Mouse (Mus musculus) embryo, embryonic 9.5 days (tissue): ENCODE measurements around the gene Dmtf1.

ENCODE experiments used
- DNase-seq: peaks from one replicate; pipeline ENCODE4 v3.0.0-alpha.2; 2017; ENCODE audit errors: extremely low spot score

Gene Dmtf1

DNA sequence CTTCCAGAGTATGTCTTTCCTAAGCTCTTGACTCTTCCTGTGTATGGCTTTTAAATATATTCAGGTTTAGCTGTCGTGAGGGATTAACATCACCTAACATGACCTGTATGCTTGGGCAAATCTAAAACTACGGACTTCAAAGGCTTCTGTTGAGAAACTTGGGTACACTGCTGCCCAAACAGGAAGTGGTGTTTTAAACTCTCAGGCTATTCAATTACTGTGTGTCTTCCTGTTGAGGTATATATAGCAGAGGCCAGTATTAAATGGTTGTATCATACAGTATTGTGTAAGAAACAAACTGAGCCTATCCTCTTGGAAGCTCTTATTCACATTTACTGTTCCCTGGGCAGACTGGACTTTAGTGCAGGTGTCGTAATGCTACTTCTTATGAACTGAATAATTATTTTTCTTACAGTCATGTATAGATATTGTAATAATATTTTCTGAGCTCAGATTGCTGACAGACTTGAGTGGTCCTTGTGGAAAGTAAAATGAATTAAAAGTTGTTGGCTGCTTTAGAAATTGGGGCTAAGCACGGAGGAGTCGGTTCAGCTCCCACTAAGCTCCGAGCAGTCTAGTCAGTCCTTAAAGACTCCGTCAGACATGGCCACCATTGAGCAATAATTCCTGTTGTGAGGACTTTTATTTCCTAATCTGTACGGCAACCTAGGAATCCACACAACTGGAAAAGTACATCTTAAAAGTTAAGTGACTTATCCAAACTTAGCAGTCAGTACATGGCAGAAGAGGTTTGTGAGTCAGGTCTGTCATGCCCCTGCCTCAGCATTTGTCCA, 54.1 kb downstream of the Dmtf1 start:
- no peak for DNase-seq

DNA sequence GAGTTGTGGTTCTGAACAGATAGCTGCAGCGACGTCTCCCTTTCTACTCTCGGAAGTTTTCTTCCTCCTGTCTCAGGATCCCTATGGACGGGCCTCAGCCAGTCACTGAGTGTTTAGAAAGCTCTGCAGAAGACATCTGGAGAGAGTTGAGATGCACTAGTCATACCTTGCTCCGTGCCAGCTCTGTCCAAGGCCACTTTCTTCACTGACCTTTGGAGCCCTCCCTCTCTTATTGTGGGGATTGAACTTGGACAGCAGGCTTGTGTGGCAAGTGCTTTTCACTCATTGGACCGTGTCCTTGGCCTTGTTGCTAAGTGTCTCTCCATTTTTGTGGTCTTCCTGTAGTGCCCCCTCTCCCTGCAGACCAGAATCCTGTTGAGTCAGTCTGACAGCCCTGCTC, 54.8 kb downstream of the Dmtf1 start:
- DNase-seq = no peak

DNA sequence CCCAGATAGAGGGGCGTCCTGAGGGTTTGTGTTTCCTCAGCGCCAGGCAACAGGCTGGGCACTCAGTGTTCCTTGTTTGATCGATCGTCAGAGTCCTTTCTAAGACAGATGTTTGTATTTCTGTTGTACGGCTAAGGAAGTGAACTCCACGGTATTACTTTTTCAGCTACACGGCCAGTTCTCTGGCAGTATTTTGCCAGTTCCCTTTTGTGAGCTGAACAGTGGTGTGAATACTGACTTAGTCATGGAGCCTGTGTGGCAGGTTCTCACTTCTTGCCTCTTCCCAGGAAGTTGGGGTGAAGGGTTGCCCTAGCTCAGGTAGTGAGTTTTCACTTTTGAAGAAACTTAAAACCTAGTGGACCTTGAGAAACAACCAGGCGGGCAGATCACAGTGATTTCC, 57.6 kb downstream of the Dmtf1 start:
- DNase-seq = no peak

GRCm38 (mm10) chr5:9102696-9103095, 58.9 kb downstream of the Dmtf1 start:
- DNase-seq = no peak

DNA sequence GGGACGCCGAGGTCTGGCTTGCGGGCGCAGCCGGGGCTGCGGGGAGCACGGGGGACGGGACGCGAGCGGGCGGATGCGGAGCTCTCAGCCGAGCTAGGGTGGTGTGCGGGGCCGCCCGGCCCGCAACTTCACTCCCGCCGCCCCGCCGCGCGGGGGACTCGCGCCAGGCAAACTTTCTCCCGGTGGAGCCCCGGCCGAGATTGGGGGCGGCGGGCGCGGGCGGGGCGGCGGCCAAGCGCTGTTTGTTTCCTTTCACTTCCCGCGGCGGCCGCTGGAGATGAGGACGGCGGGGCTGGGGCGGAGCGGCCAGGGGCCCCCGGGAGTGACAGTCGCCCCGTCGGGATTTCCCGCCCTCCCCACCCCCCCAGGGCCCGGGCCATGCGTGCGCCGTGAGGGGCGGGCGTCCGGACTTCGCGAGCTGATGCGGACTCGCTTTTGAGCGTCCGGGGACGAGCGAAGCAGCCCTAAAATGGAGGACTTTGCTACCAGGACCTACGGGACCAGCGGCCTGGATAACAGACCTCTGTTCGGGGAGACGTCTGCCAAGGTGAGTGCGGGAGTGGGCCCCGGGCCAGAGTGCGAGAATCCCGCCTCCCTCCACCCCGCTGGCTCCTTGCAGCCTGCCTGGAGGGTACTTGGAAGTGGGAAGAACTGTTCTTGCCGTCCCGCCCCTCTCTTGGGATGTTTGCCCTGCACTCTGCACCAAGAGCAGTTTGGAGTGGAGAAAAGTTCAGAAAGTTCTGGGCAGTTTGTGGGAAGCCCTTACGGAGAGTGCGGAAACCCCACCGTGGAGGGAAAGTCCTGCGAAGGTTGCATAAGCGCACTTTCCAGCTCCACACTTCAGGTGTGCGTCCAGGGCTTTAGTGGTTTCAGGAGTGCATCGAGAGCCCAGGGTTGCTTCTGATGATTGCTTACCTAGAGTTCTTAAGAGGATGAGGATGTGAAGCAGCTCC, 60.5 kb downstream of the Dmtf1 start:
- DNase-seq = peak; percentile 66

- DNase-seq = peak; percentile 88
Measured at GRCm38 (mm10) chr5:9100207-9100848, 61.2 kb downstream of the Dmtf1 start, which contains the start of gene Tmem243. Gene Tmem243, plus strand, starts transcription at chr5:9100668.

DNA sequence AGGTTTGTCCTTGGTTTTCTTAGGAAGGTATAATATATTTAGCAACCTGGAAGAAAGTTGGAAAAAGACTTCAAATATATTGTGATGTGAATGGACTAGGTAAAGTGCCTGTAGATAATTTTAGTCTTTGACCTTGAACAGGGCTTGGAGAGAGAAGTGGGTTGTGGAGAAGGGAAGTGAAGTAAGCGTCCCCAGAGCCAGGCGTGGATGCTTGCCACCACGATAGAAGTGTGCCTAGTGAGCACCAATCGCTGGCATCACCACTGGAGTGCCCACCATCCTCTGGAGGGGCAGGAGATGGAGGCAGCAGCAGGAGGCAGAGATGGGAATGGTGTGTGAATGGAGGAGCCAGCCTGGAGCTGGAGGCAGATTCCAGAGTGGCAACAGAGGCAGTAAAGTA, 68.1 kb downstream of the Dmtf1 start:
- no peak for DNase-seq

DNA sequence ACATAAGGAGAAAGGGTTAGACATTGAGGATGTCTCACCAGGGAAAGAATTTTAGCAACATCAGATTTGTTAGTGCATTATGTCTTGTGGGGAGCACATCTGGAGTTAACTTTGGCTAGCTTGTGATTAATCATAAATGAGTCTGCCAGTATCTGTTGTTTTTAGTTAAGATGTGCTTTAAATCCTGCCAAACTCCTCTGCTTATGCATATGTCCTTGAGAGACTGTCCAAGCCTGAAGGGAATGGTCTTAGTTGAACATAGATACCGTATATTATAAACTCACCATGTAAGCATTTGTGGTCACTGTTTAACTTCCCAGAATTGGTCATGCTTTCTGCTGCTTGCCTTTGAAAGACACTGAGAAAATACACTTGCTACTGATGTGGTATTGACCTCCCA, 68.9 kb downstream of the Dmtf1 start:
- no peak for DNase-seq

- no peak for DNase-seq
Measured at GRCm38 (mm10) chr5:9090493-9091106, 71.0 kb downstream of the Dmtf1 start.

DNA sequence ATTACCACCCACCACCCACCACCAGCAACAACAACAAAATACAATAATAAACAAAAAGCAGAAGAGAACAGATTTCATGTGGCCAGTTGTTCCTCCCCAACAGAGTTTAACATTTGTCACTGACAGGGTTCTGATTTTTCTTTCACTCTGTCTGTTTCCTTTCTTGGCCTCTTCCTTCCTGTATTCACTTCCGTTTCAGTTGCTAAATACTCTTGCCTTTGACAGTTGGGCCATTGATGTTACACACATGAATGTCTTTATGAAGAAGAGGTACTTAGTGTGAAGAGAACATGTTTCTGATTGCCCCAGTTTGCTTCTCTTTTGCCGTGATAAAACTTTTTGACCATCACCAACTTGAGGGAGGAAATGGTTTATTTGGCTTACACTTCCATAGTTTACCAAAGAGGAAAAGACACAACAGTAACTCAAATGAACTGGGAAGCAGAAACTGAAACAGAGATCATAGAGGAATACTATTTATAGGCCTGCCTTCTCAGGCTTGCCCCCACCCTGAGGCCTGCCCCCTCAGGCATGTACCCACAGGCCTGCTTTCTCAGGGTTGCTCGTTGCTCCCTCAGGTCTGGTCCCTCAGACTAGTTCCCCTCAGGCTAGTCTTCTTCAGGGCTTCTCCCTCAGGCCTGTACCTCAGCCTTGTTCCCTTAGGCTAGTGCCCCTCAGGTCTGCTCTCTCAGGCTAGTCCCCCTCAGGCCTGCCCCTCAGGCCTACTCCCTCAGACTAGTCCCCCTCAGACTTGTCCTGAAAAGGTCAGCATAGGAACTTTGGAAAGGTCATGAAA, 74.5 kb downstream of the Dmtf1 start:
- no peak for DNase-seq

- no peak for DNase-seq
Measured at GRCm38 (mm10) chr5:9079773-9080501, 81.6 kb downstream of the Dmtf1 start.

GRCm38 (mm10) chr5:9073177-9073854, 88.3 kb downstream of the Dmtf1 start:
- DNase-seq = no peak

- no peak for DNase-seq
Measured at GRCm38 (mm10) chr5:9071360-9071759, 90.2 kb downstream of the Dmtf1 start.

GRCm38 (mm10) chr5:9069599-9070209, 91.9 kb downstream of the Dmtf1 start:
- DNase-seq = no peak

- DNase-seq = no peak
Measured at GRCm38 (mm10) chr5:9068886-9069285, 92.7 kb downstream of the Dmtf1 start.
